ENCODE assay signal across 15 mouse cellular contexts in genomic region chr12:53351860-53352259, GRCm38 (mm10).
"Had no signal": no experiment of that assay in that cellular context is flagged by ENCODE, and none has a peak within 500 bp of the region (broad histone marks: within the 10 kb centered on the region; RNA-seq: fewer than 3 reads in every experiment).

No protein-coding gene starts in this region.

- H3K4me3 ChIP-seq: neural tube, embryonic 15.5 days; stomach, embryonic 15.5 days had no signal

- H3K9me3 ChIP-seq: neural tube, embryonic 15.5 days; stomach, embryonic 15.5 days had no signal

- H3K4me1 ChIP-seq: stomach, embryonic 15.5 days had no signal

- H3K9ac ChIP-seq: neural tube, embryonic 15.5 days; stomach, embryonic 15.5 days had no signal

- H3K36me3 ChIP-seq: neural tube, embryonic 15.5 days; stomach, embryonic 15.5 days had no signal

- H3K27ac ChIP-seq: neural tube, embryonic 15.5 days; stomach, embryonic 15.5 days; stomach, postnatal 0 days had no signal

- DNase-seq: retina, postnatal 1 day; right cerebral cortex, adult 18-20 months; right cerebral cortex, postnatal 14 days; right cerebral cortex, postnatal 25 days; right cerebral cortex, postnatal 4 days; spleen, adult 18-20 months; thymus, adult 18-20 months; thymus, adult 2 months; thymus, postnatal 14 days; thymus, postnatal 25 days; thymus, postnatal 36 days; thymus, postnatal 4 days had no signal

- H3K27me3 ChIP-seq: neural tube, embryonic 15.5 days; stomach, embryonic 15.5 days had no signal

- H3K4me2 ChIP-seq: neural tube, embryonic 15.5 days; stomach, embryonic 15.5 days had no signal
